Mouse (Mus musculus) intestine, embryonic 14.5 days (tissue): ENCODE data around the gene Wfdc10. TPM values are rescaled to one million over a fixed set of nuclear protein-coding genes. Genes with fewer than 3 reads are reported as not detected.

Source experiments
- ATAC-seq: fragments of 200-750 bp; cut with Nextera tagmentation; replicated peaks from 2 replicates; pipeline ENCODE4 v1.8.0; 2017; ENCODE audit warnings: low read depth, moderate number of reproducible peaks, moderate TSS enrichment, moderate library complexity; ENCODE audit not compliant: low FRiP score, low TSS enrichment
- DNase-seq: peaks from one replicate; pipeline ENCODE4 v3.0.0-alpha.2; 2018; ENCODE audit warnings: low spot score
- H3K27ac ChIP-seq: fragments of 300-500 bp; sonication (generic); 2 replicates; pipeline ENCODE4 v1.5.1; 2014; ENCODE audit warnings: low read depth, mild to moderate bottlenecking, control low read depth
- H3K27me3 ChIP-seq: fragments of 300-500 bp; sonication (generic); replicated peaks from 2 replicates; pipeline ENCODE4 v1.6.1; 2014; ENCODE audit warnings: low read length, control low read depth; ENCODE audit not compliant: control insufficient read depth, insufficient read depth
- H3K36me3 ChIP-seq: fragments of 300-500 bp; sonication (generic); 2 replicates; pipeline ENCODE4 v1.6.1; 2014; ENCODE audit warnings: low read length, control low read depth; ENCODE audit not compliant: control insufficient read depth, insufficient read depth
- H3K4me1 ChIP-seq: fragments of 300-500 bp; sonication (generic); replicated peaks from 2 replicates; pipeline ENCODE4 v1.6.1; 2014; ENCODE audit warnings: low read length, control low read depth, mixed read lengths; ENCODE audit not compliant: control insufficient read depth, insufficient read depth
- H3K4me2 ChIP-seq: fragments of 300-500 bp; sonication (generic); 2 replicates; pipeline ENCODE4 v1.6.1; 2014; ENCODE audit warnings: low read length
- H3K4me3 ChIP-seq: fragments of 300-500 bp; sonication (generic); 2 replicates; pipeline ENCODE4 v1.5.1; 2014; ENCODE audit warnings: low read depth, low read length, control low read depth, mixed read lengths
- H3K9ac ChIP-seq: fragments of 300-500 bp; sonication (generic); 2 replicates; pipeline ENCODE4 v1.6.1; 2014; ENCODE audit warnings: mild to moderate bottlenecking, low read length
- H3K9me3 ChIP-seq: fragments of 300-500 bp; sonication (generic); 2 replicates; pipeline ENCODE4 v1.6.1; 2016; ENCODE audit warnings: low read length, control low read depth; ENCODE audit not compliant: control insufficient read depth
- WGBS: fragments of 180-500 bp; shearing (Covaris S2); extraction: QIAGEN DNeasy Blood & Tissue Kit; methylation state at CpG from one replicate; pipeline ENCODE4 v1.1.7; 2014; 5-methylcytosine and 5-hydroxymethylcytosine counted together
- polyA plus RNA-seq: library from polyadenylated mRNA; unstranded; fragments of >200 nt; fragmentation: Nextera tagmentation; extraction: Ambion mirVana; gene quantifications from 2 replicates; pipeline ENCODE4 v1.2.1, GENCODE M21; 2014

Wfdc10 gene
- polyA plus RNA-seq, 1 experiment from 2014 or later: 1.2 TPM

DNA sequence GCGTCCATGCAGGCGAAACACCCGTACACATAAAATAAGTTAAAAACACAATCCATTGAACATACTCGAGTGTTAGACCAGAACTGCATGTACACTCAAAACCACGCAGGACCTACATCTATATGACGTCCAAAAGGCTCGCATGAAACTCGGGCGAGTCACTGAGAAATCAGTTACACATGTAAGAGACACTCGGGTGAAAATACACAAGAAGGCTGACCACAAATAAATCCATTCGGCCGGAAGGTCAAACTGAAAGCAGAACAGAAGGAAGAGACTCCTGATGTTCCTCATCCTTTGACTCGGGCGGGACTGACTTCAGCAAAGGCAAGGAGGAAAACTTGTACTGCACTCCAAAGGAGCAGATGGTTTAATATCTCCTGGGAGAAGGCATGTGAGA is 50.1 kb downstream of the Wfdc10 start:
- Histone ChIP-seq H3K9ac (no peak overlapping the region), H3K4me2 (no peak overlapping the region), H3K27ac (no peak overlapping the region), H3K27me3 (no peaks in the 10 kb centered on the region), H3K4me1 (no peaks in the 10 kb centered on the region), H3K36me3 (no peaks in the 10 kb centered on the region), H3K9me3 (0 out of 2 replicates have a peak, but pooled peaks cover 3% of the 10 kb centered on the region), H3K4me3 (no peak overlapping the region)
- DNase-seq: no peak
- ATAC-seq: no peak
- WGBS: 89% methylated on average over 14 of the region's 14 CpGs

Other genes with a start within 250 kb of the Wfdc10 start
- 104 and 110 TPM in 2 replicates for gene Sdc4, start 212.2 kb upstream of the Wfdc10 start, polyA plus RNA-seq
- gene Sys1, start 199.1 kb upstream of the Wfdc10 start, polyA plus RNA-seq: 65.2 and 67.2 TPM in 2 replicates
- 11.6 and 17.4 TPM in 2 replicates for gene Gm20458, start 195.1 kb upstream of the Wfdc10 start, polyA plus RNA-seq
- not detected in 2 replicates for gene Trp53tg5, start 182.3 kb upstream of the Wfdc10 start, polyA plus RNA-seq
- gene Dbndd2, start 169.9 kb upstream of the Wfdc10 start, polyA plus RNA-seq: 9.4 and 12.5 TPM in 2 replicates
- 72.4 and 79.7 TPM in 2 replicates for gene Pigt, start 158.5 kb upstream of the Wfdc10 start, polyA plus RNA-seq
- gene Wfdc2, start 93.6 kb upstream of the Wfdc10 start, polyA plus RNA-seq: 79.5 and 85.7 TPM in 2 replicates
- gene Spint3, start 82.6 kb upstream of the Wfdc10 start, polyA plus RNA-seq: not detected in 2 replicates
- 1.5 and 3.2 TPM in 2 replicates for gene Wfdc6a, start 70.6 kb upstream of the Wfdc10 start, polyA plus RNA-seq
- gene Eppin, start 62.5 kb upstream of the Wfdc10 start, polyA plus RNA-seq: not detected in 2 replicates
- not detected in 2 replicates for gene Wfdc6b, start 42.5 kb upstream of the Wfdc10 start, polyA plus RNA-seq
- gene Wfdc8, start 42.4 kb upstream of the Wfdc10 start, polyA plus RNA-seq: not detected in 2 replicates
- gene Wfdc16, start 17.2 kb upstream of the Wfdc10 start, polyA plus RNA-seq: not detected in 2 replicates
- not detected in 2 replicates for gene Wfdc9, start 537 bp downstream of the Wfdc10 start, polyA plus RNA-seq
- not detected in 2 replicates for gene Wfdc11, start 18.0 kb downstream of the Wfdc10 start, polyA plus RNA-seq
- 0.28 TPM in 2 replicates for gene Wfdc13, start 29.1 kb downstream of the Wfdc10 start, polyA plus RNA-seq
- gene Spint4, start 42.5 kb downstream of the Wfdc10 start, polyA plus RNA-seq: not detected in 2 replicates
- gene Spint5, start 59.3 kb downstream of the Wfdc10 start, polyA plus RNA-seq: not detected in 2 replicates
- gene Wfdc3, start 89.9 kb downstream of the Wfdc10 start, polyA plus RNA-seq: 2.0 and 2.6 TPM in 2 replicates
- 66.4 and 67.0 TPM in 2 replicates for gene Dnttip1, start 89.9 kb downstream of the Wfdc10 start, polyA plus RNA-seq
- gene Ube2c, start 113.9 kb downstream of the Wfdc10 start, polyA plus RNA-seq: 462 and 476 TPM in 2 replicates
- gene Tnnc2, start 123.9 kb downstream of the Wfdc10 start, polyA plus RNA-seq: 0.69 and 1.3 TPM in 2 replicates
- 20.5 and 21.3 TPM in 2 replicates for gene Snx21, start 129.8 kb downstream of the Wfdc10 start, polyA plus RNA-seq
- 19.2 and 19.6 TPM in 2 replicates for gene Acot8, start 148.8 kb downstream of the Wfdc10 start, polyA plus RNA-seq
- gene Zswim3, start 149.1 kb downstream of the Wfdc10 start, polyA plus RNA-seq: 8.9 and 11.4 TPM in 2 replicates
- 16.5 and 17.4 TPM in 2 replicates for gene Zswim1, start 166.6 kb downstream of the Wfdc10 start, polyA plus RNA-seq
- gene Spata25, start 172.5 kb downstream of the Wfdc10 start, polyA plus RNA-seq: not detected in 2 replicates
- 155 and 168 TPM in 2 replicates for gene Ctsa, start 176.8 kb downstream of the Wfdc10 start, polyA plus RNA-seq
- gene Neurl2, start 177.4 kb downstream of the Wfdc10 start, polyA plus RNA-seq: 6.7 and 7.7 TPM in 2 replicates
- gene Pltp, start 201.7 kb downstream of the Wfdc10 start, polyA plus RNA-seq: 25.7 and 28.1 TPM in 2 replicates
- gene Pcif1, start 223.3 kb downstream of the Wfdc10 start, polyA plus RNA-seq: 76.0 and 85.5 TPM in 2 replicates